Mouse (Mus musculus): ENCODE measurements around the gene Taar8c.

- no peak for TF ChIP-seq CTCF (IDR thresholded peaks at IDR 0.05; ENCODE audit: extremely low read depth, insufficient read depth, low read length)
- no peak for TF ChIP-seq POLR2A (IDR thresholded peaks at IDR 0.05; ENCODE audit: extremely low read depth, insufficient read depth, low read length)
These were observed 41.0 kb upstream of the Taar8c start for GRCm38 (mm10) chr10:24142735-24143134.

Data from cortical plate, adult 2 months (tissue).